Mouse (Mus musculus) heart, adult 2 months (tissue): ENCODE results near the gene Olfr191.
"Not testable (repeated sequence)": the region's sequence is repeated elsewhere in the genome, so short reads cannot be mapped to it uniquely, and the experiment has no call there.

ENCODE experiments used
- CTCF ChIP-seq: fragments of 200-600 bp; IDR thresholded peaks from 2 replicates; pipeline ENCODE4 v1.8.1; 2022; ENCODE audit warnings: antibody characterized with exemption, mild to moderate bottlenecking, moderate library complexity
- POLR2A ChIP-seq: fragments of 200-500 bp; IDR thresholded peaks from 2 replicates; pipeline ENCODE4 v1.6.1; 2011; ENCODE audit warnings: mild to moderate bottlenecking, low read depth, low read length, control low read depth; ENCODE audit not compliant: insufficient read depth

GRCm38 (mm10) chr16:59089722-59090121 lies at the start of gene Olfr191:
- not testable (repeated sequence) for TF ChIP-seq CTCF, POLR2A
